Mouse (Mus musculus) small intestine, adult 10 weeks (tissue): ENCODE data around the gene Col28a1. TPM values are rescaled to one million over a fixed set of nuclear protein-coding genes. Genes with fewer than 3 reads are reported as not detected.

Experiments used
- polyA plus RNA-seq: library from polyadenylated mRNA; stranded (reverse); fragments of 350-450 nt; fragmentation: Illumina TruSeq; extraction: RNeasy Lipid Tissue Mini Kit (QIAGEN cat#74804); gene quantifications from one replicate; pipeline ENCODE4 v1.2.3, GENCODE M21; 2014; ENCODE audit warnings: low replicate concordance

Col28a1 gene
- 0.30 TPM for polyA plus RNA-seq

GRCm38 (mm10) chr6:8192517-8192916 is at the start of gene Col28a1:
Gene Col28a1 (minus strand): TSS chr6:8192617.

GRCm38 (mm10) chr6:8209047-8209865 is 16.8 kb upstream of the Col28a1 start, which contains the start of gene Mios:
Gene Mios (plus strand): TSS chr6:8209222.

Other genes starting within 250 kb of the Col28a1 start
- gene Mios, start 16.6 kb upstream of the Col28a1 start, polyA plus RNA-seq, result 15.8 TPM
- gene Rpa3, start 66.6 kb upstream of the Col28a1 start, polyA plus RNA-seq, result 95.7 TPM
- gene Umad1, start 66.7 kb upstream of the Col28a1 start, polyA plus RNA-seq, result 46.7 TPM
- 16.7 TPM for gene Gm45062, start 66.8 kb upstream of the Col28a1 start, polyA plus RNA-seq